Mouse (Mus musculus): ENCODE measurements around the gene Hcfc1r1.

DNA sequence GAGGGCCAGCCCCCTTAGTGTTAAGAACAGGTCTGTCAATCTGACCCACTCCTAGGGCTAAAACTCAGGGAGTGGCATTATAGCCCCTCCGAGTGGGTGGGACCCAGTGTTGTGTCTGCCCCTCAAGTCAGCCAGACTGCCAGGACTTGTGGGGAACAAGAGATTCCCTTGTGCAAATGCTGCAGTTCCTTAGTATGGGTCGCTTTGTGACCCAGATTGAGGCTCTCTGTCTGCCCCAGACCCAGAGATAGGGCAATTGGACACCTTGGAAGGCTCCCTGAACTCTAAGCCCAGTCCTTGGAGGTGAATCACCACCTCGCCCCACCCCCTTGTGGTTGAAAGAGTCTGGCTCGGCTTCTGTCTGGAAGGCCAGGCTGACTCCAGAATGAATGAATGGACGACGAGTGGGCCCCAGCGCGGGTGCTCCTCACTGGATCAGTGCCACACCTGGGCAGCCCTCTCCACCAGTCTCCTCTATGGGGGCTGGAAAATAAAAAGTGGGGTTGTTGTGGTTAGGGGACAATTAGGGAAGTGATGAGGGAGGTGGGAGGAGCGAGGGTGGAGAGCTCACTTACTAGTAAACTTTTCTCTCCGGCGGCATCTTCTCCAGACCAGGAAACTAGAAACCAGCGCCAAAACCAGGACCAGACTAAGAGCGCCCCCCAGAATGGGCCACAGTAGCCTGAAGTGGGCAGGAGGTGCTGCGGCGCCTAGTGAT, 2.3 kb downstream of the Hcfc1r1 start:
- peak; percentile 36 for TF ChIP-seq CTCF (IDR thresholded peaks at IDR 0.05)
- TF ChIP-seq EP300 (IDR thresholded peaks at IDR 0.05) = no peak

Measured in lung, postnatal 0 days (tissue).